Mouse (Mus musculus) cortical plate, adult 2 months (tissue): ENCODE measurements around the gene Cachd1. TPM values are rescaled to one million over a fixed set of nuclear protein-coding genes. Genes with fewer than 3 reads are reported as not detected.
A peak's percentile ranks its signal among the peaks of the same experiment; 100 is the strongest.

ENCODE experiments used
- H3K27ac ChIP-seq: fragments of 200-500 bp; 2 replicates; pipeline ENCODE4 v1.5.1; 2012; ENCODE audit warnings: low read length, control low read depth, inconsistent platforms; ENCODE audit not compliant: insufficient read depth
- H3K4me1 ChIP-seq: fragments of 200-500 bp; 2 replicates; pipeline ENCODE4 v1.6.1; 2011; ENCODE audit warnings: low read length; ENCODE audit not compliant: control insufficient read depth, insufficient read depth
- H3K4me3 ChIP-seq: fragments of 200-500 bp; 2 replicates; pipeline ENCODE4 v1.5.1; 2011; ENCODE audit warnings: mild to moderate bottlenecking, low read length, control low read depth; ENCODE audit not compliant: insufficient read depth
- CTCF ChIP-seq: fragments of 200-500 bp; IDR thresholded peaks from 2 replicates; pipeline ENCODE4 v1.5.1; 2011; ENCODE audit warnings: mild to moderate bottlenecking, control low read depth, low read length; ENCODE audit not compliant: insufficient read depth; ENCODE audit errors: extremely low read depth
- POLR2A ChIP-seq: fragments of 200-500 bp; IDR thresholded peaks from 2 replicates; pipeline ENCODE4 v1.6.1; 2011; ENCODE audit warnings: mild to moderate bottlenecking, low read length, control low read depth; ENCODE audit not compliant: insufficient read depth; ENCODE audit errors: extremely low read depth
- polyA plus RNA-seq: library from polyadenylated mRNA; depleted of rRNA; stranded (reverse); fragments of >200 nt; gene quantifications from 2 replicates; pipeline ENCODE4 v1.2.3, GENCODE M21; 2012

Cachd1 gene
- polyA plus RNA-seq, 1 experiment, result 16.1 TPM

GRCm38 (mm10) chr4:100759603-100760002, 16.9 kb upstream of the Cachd1 start:
- Histone ChIP-seq H3K4me3 (no peak overlapping the region), H3K4me1 (no peaks in the 10 kb centered on the region), H3K27ac (no peak overlapping the region)
- TF ChIP-seq CTCF, result no peak
- no peak for TF ChIP-seq POLR2A

GRCm38 (mm10) chr4:100760416-100760815, 16.1 kb upstream of the Cachd1 start:
- Histone ChIP-seq H3K4me1 (no peaks in the 10 kb centered on the region), H3K27ac (no peak overlapping the region), H3K4me3 (no peak overlapping the region)
- no peak for TF ChIP-seq CTCF
- no peak for TF ChIP-seq POLR2A

GRCm38 (mm10) chr4:100768606-100769005, 7.9 kb upstream of the Cachd1 start:
- Histone ChIP-seq H3K4me3 (no peak overlapping the region), H3K27ac (no peak overlapping the region), H3K4me1 (no peaks in the 10 kb centered on the region)
- TF ChIP-seq POLR2A (no peak), CTCF (no peak)

- H3K4me3 ChIP-seq, result peak overlapping the region; percentile 61
- H3K4me1 ChIP-seq, result no peaks in the 10 kb centered on the region
- H3K27ac ChIP-seq, result peak overlapping the region; percentile 63; the same call in 1 of the 2 replicates
- TF ChIP-seq POLR2A (no peak), CTCF (no peak)
Measured at GRCm38 (mm10) chr4:100776871-100777375, 448 bp downstream of the Cachd1 start.

- no peaks in the 10 kb centered on the region; the same call in 1 of the 2 replicates for H3K4me1 ChIP-seq
- peak overlapping the region; percentile 63; the same call in 1 of the 2 replicates for H3K27ac ChIP-seq
- TF ChIP-seq CTCF (no peak), POLR2A (no peak)
- H3K4me3 ChIP-seq, result peak overlapping the region; percentile 61
Measured at GRCm38 (mm10) chr4:100777376-100778041, 1.0 kb downstream of the Cachd1 start.

- H3K4me1 ChIP-seq, result no peaks in the 10 kb centered on the region; the same call in 1 of the 2 replicates
- no peak for TF ChIP-seq CTCF
- no peak for TF ChIP-seq POLR2A
Measured at GRCm38 (mm10) chr4:100778082-100778481, 1.6 kb downstream of the Cachd1 start.

GRCm38 (mm10) chr4:100779023-100779422, 2.5 kb downstream of the Cachd1 start:
- Histone ChIP-seq H3K4me1 (no peaks in the 10 kb centered on the region; the same call in 1 of the 2 replicates), H3K4me3 (no peak overlapping the region), H3K27ac (no peak overlapping the region)
- TF ChIP-seq POLR2A, result no peak
- no peak for TF ChIP-seq CTCF

More at GRCm38 (mm10) chr4:100778082-100778481, 1.6 kb downstream of the Cachd1 start:
- no peak overlapping the region for H3K27ac ChIP-seq
- H3K4me3 ChIP-seq, result peak overlapping the region; percentile 61

- no peak for TF ChIP-seq POLR2A
- no peak for TF ChIP-seq CTCF
- no peak overlapping the region for H3K4me3 ChIP-seq
- H3K27ac ChIP-seq, result no peak overlapping the region
- no peaks in the 10 kb centered on the region; the same call in 1 of the 2 replicates for H3K4me1 ChIP-seq
Measured at GRCm38 (mm10) chr4:100779695-100780094, 3.2 kb downstream of the Cachd1 start.

- Histone ChIP-seq H3K4me3 (no peak overlapping the region), H3K4me1 (no peaks in the 10 kb centered on the region; the same call in 1 of the 2 replicates), H3K27ac (no peak overlapping the region)
- TF ChIP-seq CTCF, result no peak
- TF ChIP-seq POLR2A, result no peak
Measured at GRCm38 (mm10) chr4:100780911-100781310, 4.4 kb downstream of the Cachd1 start.

GRCm38 (mm10) chr4:100782348-100782747, 5.9 kb downstream of the Cachd1 start:
- no peaks in the 10 kb centered on the region; the same call in 1 of the 2 replicates for H3K4me1 ChIP-seq
- no peak overlapping the region for H3K4me3 ChIP-seq
- no peak for TF ChIP-seq POLR2A
- no peak for TF ChIP-seq CTCF
- H3K27ac ChIP-seq, result no peak overlapping the region
